Mouse (Mus musculus) MN1 (cell line): ENCODE results near the gene Card10.

Source experiments
- DNase-seq: peaks from one replicate; pipeline ENCODE4 v3.0.0-alpha.2; 2016; ENCODE audit warnings: low spot score

The Card10 gene

DNA sequence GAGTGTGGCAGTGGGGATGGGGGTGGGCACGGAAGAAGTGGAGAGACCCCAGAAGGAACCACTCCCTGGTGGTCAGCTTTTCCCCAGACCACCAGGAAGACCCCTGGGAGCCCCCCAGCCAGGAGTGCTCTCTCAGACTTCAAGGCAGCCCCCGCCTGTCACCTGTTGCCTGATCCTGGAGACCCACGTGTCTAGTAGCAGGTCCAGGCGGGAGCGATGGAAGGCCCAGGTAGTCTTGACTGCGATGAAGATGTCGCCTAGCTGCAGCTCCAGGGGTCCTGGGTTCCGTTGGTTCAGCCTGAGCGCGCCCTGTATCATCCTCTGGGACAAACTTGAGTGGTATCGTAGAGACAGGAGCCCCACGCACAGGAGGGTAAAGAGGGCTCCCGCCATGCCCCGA lies 30.0 kb downstream of the Card10 start:
- DNase-seq: no peak

DNA sequence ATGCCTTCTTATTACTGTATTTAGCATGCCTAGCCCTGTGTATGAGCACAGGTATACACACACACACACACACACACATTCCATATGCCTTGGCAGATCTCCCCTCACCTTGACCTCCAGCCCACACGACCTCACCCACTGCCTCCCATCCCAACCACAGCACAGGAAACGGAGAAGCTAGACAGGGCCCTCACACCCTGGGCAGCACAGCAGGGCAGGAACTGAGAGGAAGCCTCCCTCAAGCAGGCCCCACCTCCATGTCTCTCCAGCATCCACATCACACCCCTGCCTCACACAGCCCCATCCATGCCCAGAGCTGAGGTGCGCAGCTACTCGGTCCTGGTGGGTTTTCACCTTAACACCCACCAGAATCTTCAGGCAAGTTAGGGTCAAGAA lies 30.5 kb downstream of the Card10 start:
- no peak for DNase-seq

DNA sequence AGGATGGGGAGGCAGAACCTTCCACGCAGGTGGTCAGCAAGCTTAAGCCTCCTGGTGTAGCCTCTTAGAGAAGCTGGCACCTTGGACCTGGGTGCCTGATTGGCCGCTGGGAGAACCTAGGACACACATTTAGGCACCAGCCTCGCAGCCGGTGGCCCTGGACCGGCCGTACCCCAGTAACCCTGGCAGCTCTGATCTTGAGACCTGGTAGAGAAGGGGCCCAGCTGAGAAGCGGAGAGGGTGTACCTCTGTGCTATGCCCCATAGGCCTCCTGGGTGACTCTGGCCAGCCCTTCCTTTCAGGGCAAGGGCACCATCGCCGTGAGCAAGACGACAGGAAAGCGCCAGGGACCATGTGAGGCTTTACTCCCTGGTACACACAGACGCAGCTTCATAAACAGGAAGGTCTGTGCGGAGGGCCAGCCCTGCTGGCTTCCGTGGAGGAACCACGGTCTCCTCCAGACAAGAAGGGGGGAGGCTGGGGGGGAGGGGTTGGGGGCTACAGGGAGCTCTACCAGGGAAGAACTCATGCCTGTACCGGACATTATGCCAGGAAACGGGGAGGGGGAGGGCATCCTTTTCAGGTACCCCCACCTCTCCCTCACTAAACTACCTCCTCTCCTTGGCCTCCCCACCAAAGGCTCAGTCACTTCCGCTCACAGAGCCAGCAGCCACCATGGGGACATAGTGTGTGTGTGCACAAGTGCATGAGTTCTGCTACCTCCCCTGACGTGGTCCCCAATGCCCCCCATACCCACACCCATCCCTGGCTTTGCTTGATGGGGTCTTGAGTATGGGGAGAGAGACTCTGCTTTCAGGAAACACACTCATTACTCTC lies 31.1 kb downstream of the Card10 start:
- no peak for DNase-seq

DNA sequence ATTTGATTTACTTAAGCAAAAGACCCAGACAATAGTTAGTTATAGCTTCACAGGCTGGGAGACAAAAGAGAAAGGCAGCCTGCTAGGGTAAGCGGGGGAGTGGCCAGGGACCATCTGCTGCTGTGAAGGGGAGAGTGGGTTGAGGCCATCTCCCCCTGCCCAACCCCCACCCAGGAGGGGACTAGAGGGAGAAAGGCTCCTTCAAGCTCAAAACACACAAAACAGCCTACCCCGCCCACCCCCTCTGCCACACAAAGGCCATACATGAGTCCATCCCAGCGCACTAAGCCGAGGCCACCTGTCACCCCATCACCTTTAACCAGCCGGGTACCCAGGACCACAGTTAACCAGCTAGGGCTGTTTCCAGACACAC lies 31.9 kb downstream of the Card10 start:
- no peak for DNase-seq

DNA sequence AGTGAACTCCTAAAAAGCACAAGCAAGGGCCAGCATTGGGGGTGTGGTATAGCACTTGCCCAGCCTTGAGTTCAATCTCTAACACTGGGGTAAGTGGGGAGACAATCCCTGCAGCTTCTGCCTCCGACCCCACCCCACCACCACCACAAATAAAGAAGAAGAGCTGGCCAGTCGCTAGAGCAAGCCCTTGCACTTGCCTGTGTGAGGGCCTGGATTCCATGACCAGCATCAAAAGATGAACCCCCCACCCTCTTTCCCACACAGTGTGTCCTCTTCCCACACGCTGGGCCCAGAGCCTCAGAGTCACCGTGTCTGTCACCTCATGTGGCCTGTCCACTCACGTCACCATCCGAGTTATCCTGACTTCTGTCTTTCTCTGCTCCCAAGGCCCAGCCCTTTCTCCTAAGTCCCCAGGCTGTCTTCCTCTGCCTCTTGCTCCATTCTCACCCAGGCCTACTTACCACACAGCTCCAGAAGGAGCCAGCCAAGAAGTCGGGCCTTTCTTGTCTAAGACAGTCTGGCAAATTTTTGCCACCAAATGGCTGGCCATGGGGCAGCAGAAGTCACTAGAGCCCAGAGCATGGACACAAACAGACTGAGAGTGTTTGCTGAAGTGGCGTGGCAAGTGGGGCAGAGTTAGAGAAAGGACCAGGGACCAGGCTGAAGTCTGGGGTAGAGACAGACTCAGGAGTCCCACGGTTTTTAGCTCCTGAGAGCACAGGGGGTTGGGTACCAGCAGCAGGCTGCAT lies 32.4 kb downstream of the Card10 start:
- DNase-seq: no peak

DNA sequence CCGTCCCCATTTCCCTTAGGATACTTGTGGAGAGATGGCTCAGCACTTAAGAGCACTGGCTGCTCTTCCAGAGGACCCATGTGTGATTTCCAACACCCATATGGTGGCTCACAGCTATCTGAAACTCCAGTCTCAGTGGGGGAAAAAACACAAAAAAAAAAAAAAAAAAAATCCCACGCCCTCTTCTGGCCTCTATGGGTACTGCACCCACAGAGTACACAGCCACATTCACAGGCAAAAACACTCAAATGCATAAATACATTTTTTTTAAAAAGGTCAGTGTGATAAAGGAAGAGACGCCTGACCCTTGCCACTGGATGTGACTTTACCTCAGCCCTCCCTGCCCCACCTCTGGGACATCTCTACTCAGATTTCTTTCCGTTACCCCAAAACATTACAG lies 33.8 kb downstream of the Card10 start:
- DNase-seq: no peak

DNA sequence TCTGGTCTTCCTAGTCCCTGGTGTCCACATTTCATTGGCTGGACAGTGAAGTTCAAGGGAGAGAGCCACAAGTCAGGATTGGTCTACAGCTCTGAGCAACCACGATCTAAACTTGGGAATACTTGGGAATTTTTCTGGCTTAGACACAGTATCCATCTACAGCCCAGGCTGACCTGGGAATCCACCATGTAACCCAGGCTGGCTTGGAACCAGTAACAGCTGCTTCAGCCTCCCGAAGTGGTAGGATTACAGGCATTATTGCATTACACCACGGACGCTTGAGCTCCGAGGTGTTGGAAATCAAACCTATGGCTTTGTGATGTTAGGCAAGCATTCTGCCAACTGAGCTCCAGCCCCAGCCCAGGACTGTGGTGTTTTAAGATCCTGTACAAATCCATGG lies 39.1 kb downstream of the Card10 start:
- no peak for DNase-seq

DNA sequence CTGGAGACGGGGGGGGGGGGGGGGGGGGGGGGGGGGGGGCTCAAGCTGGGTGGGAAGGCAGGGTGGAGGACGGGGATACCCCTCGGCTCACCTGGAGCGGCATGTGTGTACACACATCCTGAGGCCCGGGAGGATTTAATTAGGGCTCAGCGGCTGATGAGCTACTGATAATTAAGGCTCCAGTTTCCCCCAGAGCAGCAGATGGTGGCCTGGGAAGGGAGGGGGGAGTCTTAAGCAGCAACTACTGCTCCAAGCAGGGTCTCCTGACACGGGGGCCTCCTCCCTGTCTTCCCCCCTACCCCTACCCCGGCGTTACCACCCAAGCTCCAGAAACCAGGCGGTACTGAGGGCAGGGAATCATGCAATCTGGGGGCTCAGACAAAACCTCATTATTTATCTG lies 39.6 kb downstream of the Card10 start:
- DNase-seq: no peak

DNA sequence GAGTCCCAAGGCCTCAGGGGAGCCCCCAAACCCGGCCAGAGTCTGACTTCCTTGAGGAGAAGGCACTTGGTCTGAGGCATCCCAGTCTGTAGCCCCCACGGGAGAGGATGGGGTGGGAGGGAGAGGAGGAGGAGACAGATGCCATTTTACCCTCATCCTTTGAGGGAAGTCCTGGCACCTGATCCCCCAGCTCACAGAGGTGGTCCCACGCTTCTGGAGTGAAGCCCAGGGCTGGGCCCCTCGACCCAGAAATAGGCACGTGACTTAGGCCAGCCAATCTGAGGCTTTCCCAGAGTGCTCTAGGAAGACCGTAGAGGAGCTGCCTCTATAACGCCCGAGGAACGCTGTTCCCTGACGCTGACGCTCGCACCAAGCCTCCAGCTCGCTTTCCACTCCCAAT lies 41.7 kb downstream of the Card10 start:
- DNase-seq: no peak

DNA sequence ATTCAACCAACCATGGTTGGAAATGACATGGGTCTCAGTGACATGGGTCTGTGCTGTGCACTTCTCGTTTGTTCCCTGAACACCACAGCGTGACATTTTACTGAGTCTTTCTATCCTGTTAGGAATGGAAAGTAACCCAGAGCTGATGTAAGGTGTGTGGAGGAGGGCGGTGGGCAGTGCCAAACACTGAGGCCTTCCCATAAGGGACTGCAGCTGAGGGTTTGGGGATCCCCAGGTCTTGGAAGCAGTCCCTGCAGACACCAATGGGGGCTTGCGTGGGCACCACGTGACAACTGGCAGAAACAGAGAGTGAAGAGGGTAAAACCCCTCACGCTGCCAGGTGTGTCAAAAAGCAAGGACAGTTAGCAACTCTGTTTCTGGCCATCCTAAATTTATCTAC lies 44.7 kb downstream of the Card10 start:
- no peak for DNase-seq

DNA sequence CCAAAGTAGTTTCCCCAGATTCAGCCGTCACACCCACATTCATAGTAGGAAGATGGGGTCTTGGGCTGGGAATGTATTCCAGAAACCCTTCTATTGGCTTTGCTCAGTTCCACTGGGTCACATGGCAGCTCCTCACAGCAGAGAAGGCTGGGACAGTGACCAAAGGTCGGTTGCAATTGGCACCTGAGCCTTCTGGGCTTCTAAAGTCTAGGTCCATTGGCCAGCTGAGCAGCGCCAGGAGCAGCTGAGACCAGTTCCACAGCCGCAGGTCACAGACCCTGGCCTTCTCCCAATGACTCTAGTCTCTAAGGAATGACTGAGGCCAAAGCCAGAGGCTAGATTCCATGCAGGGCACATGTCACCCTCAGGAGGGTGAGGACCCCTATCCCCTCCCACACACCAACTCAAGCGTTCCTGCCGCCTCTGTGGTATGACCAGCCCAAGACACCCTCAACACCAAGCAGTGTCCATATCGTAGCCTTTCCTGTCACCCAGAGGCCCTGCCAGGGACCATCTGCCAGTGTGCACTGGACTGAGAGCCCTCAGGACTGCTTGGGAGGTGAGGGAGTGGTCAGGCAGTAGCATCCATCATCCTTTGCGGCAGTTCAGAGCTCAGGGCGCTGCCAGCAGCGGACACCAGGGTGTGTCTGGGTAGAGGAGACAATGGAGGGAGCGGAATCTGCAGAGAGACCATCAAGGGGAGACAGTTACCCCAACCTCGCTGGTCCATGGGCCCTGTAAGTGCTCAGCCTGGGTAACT lies 46.7 kb downstream of the Card10 start:
- DNase-seq: no peak

DNA sequence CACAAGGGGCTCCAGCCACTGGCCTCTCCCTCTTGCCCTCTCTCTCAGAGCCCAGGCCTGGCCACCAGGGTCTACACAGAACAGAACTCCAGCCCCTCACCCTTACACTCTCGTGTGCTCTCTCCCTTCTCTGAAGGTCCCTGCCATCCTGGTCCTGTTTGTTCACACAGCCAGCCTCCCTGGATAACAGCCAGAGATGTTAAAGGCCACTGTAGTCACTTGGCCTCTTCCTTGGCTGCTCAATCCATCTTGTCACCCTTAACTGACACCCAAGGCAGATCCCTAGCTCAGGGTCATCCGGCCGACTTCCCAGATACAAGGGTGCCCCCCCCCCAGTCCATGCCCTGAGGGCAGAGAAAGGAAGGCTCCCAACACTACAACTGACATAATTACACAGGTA lies 47.6 kb downstream of the Card10 start:
- DNase-seq: no peak

DNA sequence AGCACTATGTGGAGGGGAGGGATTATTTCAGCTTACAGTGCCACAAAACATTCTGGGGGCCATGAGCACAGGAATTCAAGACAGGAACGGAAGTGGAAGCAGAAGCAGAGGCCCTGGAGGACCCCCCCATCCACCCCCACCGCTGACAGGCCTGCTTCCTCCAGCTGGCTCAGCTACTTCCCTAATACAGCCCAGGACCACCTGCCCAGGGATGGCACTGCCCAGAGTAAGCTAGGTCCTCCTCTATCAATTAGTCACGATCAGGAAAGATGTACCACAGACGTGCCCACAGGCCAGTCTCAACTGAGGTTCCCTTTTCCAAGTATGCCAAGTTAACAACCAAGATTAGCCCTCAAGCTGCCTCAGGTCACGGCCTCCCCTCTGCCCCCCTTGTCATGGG lies 48.7 kb downstream of the Card10 start:
- DNase-seq: no peak

DNA sequence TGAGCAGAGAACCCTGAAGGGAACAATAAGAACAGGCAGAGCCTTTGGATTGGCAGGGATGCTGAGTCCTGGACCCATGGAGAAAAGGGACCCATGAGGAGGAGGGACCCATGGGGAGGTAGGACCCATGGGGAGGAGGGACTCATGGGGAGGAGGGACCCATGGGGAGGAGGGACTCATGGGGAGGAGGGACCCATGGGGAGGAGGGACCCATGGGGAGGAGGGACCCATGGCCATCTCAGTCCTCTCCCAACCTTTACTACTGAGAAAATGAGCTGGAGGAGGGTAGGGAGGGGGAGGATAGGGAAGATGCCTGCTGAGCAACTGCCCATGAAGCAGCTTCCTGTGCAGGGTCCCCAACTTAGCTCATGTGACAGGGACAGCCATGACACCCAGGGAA lies 49.9 kb downstream of the Card10 start:
- peak; percentile 69 for DNase-seq

DNA sequence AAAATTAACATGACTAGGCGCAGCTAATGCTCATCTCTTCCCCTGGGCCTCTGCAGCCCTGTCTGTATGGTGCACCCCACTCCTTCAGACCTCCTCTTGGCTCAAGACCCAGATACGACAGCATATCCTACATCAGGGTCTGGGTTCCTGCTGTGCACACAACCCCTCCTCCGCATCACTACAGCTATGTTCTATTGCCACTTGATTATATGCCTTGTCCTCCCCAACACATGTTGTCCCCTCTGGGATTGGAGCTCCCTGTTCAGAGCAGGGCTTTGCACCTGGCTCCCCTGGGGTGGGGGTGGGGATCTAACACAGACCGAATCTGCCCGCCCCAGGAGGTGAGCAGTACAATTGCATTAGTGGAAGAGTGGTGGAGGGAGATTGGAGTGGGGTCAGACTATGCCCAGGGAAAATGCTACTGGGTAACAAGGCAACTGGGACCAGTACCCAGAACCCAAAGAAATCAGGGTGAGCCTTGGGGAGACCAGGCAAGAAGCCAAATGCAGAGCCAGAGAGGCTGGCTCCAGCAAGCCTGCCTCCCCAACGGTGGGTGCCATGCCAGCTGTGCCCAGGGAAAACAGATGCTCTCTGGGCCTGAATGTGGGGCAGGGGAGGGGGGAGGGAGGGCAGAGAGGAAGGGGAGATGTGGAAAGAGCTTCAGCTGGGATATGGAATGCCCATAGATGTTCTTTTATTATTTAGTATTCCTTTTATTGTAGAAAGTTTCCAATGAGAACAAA lies 52.1 kb downstream of the Card10 start:
- DNase-seq: peak; percentile 61

DNA sequence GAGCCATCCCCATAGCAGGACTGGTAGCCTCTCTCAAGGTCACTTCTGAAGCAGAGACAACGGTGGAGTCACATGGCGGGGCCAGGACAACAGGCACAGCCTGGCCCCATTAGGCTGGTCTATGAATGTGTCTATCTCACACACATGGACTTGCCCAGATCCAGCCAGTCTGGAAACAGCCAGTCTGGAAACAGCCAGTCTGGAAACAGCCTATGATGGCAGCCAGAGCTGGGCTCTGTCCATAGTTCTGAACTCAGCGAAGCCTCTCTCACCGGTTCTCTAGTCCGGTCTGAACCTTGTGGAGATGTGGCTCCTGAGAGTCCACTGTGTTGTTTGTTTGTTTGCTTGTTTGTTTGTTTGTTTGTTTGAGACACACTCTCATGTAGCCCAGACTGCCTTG lies 53.0 kb downstream of the Card10 start:
- DNase-seq: no peak

DNA sequence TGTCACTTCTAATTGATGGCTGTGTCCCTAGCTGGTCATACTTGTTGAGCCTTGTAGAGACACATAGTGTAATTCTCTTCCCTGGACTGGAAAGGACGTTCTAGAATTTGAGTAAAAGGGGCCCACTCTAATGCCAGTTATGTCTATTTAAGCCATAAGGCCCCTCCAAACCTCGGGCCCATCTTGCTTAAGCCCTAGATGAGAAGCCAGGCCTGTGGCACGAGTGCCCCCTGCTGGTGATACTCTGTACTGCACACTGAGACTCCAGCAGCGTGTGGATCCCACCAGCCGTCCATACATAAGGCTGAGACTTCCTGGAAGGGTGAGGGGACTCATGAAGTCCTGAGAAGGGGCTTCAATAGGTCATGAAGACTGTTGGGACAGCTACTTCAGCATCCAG lies 58.6 kb downstream of the Card10 start:
- peak; percentile 68 for DNase-seq

DNA sequence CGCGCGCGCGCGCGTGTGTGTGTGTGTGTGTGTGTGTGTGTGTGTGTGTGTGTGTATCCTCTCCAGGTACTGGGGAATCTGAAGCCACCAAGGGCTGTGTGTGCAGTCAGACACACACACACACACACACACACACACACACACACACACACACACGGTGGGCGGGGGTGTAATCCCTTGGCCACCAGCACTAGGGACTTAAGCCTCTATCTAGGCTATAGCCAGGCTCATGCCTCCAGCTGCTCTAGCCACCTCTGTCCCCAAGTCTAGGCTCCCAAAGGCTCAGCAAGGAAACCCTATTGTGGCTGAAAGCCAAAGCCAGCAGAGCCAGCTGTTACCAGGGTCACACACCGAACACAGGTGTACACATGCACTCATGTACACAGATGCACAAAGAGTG lies 60.0 kb downstream of the Card10 start:
- no peak for DNase-seq

DNA sequence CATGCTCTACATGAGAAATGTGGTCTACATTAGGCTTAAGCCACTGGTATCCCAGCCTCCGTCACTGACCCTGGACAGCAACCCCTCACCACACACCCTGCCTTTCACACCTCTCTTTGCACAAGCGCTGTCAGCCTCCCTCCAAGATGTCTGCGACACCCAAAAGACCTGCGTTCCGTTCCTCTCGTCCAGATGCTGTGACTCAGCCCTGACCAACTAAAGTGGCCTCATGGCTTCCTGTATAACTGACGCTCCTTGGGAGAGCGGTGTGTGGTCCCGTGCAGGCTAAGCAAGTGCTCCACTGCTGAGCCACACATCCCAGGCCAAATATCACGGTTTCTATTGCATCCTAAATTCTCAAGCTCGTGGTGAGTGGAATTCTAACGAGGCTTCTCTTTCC lies 62.2 kb downstream of the Card10 start:
- DNase-seq: no peak

DNA sequence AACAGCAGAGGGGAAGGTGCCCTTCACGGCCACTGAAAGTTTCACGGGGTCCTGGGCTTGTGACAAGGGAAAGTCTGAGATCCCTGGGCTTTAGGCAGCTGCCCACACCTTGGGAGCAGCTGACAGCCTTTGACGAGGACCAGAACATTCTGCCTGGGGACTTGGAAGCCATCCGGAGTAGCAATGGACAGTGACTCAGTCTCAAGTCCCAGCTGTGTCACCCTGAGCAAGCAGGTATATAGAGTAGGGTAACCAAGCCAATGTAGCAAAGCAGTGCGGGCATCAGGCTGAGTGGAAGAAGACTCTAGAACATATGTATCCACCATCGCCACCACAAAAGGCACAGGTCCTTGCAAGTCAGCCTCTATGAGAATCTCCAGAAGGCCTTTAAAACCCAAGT lies 65.7 kb downstream of the Card10 start:
- DNase-seq: peak; percentile 77

DNA sequence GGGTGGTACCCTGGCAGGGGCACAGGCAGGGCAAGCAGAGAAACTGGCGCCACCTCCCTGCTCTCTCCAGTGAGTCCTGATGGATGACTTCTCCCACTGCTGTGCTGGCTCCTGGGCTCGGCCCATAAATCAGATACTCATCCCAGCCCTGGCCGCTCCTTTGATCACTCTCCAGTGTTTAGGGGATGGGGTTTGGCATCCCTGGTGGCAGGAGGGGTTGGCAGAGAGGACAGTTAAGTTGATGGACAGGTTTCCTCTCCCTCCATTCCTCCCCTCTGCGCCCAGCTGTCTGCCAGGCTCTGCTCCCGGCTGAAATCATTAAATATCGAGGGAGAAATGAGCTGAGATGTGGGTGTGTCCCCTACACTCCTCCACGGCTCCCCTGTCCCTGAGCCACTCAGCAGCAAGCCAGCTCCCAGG lies 66.2 kb downstream of the Card10 start:
- peak; percentile 87 for DNase-seq

DNA sequence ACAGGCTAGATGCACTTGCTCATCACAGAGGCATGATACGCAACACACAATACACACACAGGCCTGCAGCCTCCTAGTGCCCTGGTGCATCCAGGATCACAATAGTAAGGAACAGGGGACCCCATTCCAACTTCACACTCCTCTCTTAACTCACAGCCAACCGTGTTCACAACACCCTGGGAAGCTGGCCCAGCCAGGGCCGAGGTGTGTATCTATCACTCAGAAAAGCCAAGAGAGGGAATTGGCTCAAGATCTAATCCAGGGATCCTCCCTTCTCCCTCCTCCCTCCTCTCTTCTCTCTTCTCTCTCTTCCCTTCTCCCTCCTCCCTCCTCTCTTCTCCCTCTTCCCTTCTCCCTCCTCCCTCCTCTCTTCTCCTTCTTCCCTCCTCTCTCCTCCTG lies 66.7 kb downstream of the Card10 start:
- no peak for DNase-seq
